Mouse (Mus musculus): ENCODE measurements at regions not wholly inside any gene's neighbourhood (a gene's known extent, or its start where the extent isn't known, plus 50 kb on each side); places are given as distances from the start of the nearest gene placed in this dataset.

GRCm38 (mm10) chr2:117731253-117731652 lies 380.4 kb upstream of the Thbs1 start:
- no peak for DNase-seq

GRCm38 (mm10) chr2:117742413-117742812 lies 369.3 kb upstream of the Thbs1 start:
- no peak for DNase-seq

- no peak for DNase-seq
Measured at GRCm38 (mm10) chr2:117743901-117744300, 367.8 kb upstream of the Thbs1 start.

- DNase-seq: no peak
Measured at GRCm38 (mm10) chr2:117745767-117746166, 365.9 kb upstream of the Thbs1 start.

GRCm38 (mm10) chr2:117747136-117747535 lies 364.5 kb upstream of the Thbs1 start:
- no peak for DNase-seq

- DNase-seq: no peak
Measured at GRCm38 (mm10) chr2:117748892-117749291, 362.8 kb upstream of the Thbs1 start.

- no peak for DNase-seq
Measured at GRCm38 (mm10) chr2:117759491-117760013, 352.1 kb upstream of the Thbs1 start.

- no peak for DNase-seq
Measured at GRCm38 (mm10) chr2:117763631-117764030, 348.0 kb upstream of the Thbs1 start.

- no peak for DNase-seq
Measured at GRCm38 (mm10) chr2:117765572-117765971, 346.1 kb upstream of the Thbs1 start.

GRCm38 (mm10) chr2:117766450-117766849 lies 345.2 kb upstream of the Thbs1 start:
- DNase-seq: no peak

- no peak for DNase-seq
Measured at GRCm38 (mm10) chr2:117769402-117770114, 342.1 kb upstream of the Thbs1 start.

GRCm38 (mm10) chr2:117770115-117770485 lies 341.6 kb upstream of the Thbs1 start:
- DNase-seq: no peak

GRCm38 (mm10) chr2:117780287-117780686 lies 331.4 kb upstream of the Thbs1 start:
- no peak for DNase-seq

- DNase-seq: no peak
Measured at GRCm38 (mm10) chr2:117780816-117781215, 330.9 kb upstream of the Thbs1 start.

GRCm38 (mm10) chr2:117787321-117787720 lies 324.4 kb upstream of the Thbs1 start:
- DNase-seq: no peak

- DNase-seq: no peak
Measured at GRCm38 (mm10) chr2:117794285-117794684, 317.4 kb upstream of the Thbs1 start.

GRCm38 (mm10) chr2:117801946-117802600 lies 309.6 kb upstream of the Thbs1 start:
- DNase-seq: no peak

GRCm38 (mm10) chr2:117802686-117803085 lies 309.0 kb upstream of the Thbs1 start:
- no peak for DNase-seq

GRCm38 (mm10) chr2:117804686-117805085 lies 307.0 kb upstream of the Thbs1 start:
- DNase-seq: no peak

GRCm38 (mm10) chr2:117807121-117807520 lies 304.6 kb upstream of the Thbs1 start:
- no peak for DNase-seq

- no peak for DNase-seq
Measured at GRCm38 (mm10) chr2:117811506-117811905, 300.2 kb upstream of the Thbs1 start.

- no peak for DNase-seq
Measured at GRCm38 (mm10) chr2:117811931-117812330, 299.7 kb upstream of the Thbs1 start.

- DNase-seq: no peak
Measured at GRCm38 (mm10) chr2:117819701-117820225, 291.9 kb upstream of the Thbs1 start.

- no peak for DNase-seq
Measured at GRCm38 (mm10) chr2:117820708-117821107, 291.0 kb upstream of the Thbs1 start.

Data from thymus, postnatal 14 days (tissue).